Mouse (Mus musculus) intestine, postnatal 0 days (tissue): ENCODE data around the gene Alg14. TPM values are rescaled to one million over a fixed set of nuclear protein-coding genes. Genes with fewer than 3 reads are reported as not detected.

Experiments
- ATAC-seq: fragments of 200-750 bp; cut with Nextera tagmentation; 2 replicates; pipeline ENCODE4 v1.8.0; 2017; ENCODE audit warnings: mild to moderate bottlenecking, moderate TSS enrichment, moderate library complexity
- H3K27ac ChIP-seq: fragments of 300-500 bp; sonication (generic); 2 replicates; pipeline ENCODE4 v1.5.1; 2014; ENCODE audit warnings: mild to moderate bottlenecking, low read depth, low read length, moderate library complexity
- H3K27me3 ChIP-seq: fragments of 300-500 bp; sonication (generic); replicated peaks from 2 replicates; pipeline ENCODE4 v1.6.1; 2014; ENCODE audit warnings: low read length, mixed read lengths; ENCODE audit not compliant: control insufficient read depth, insufficient read depth
- H3K36me3 ChIP-seq: fragments of 300-500 bp; sonication (generic); 2 replicates; pipeline ENCODE4 v1.6.1; 2014; ENCODE audit warnings: mild to moderate bottlenecking, moderate library complexity; ENCODE audit not compliant: control insufficient read depth, insufficient read depth
- H3K4me1 ChIP-seq: fragments of 300-500 bp; sonication (generic); replicated peaks from 2 replicates; pipeline ENCODE4 v1.6.1; 2014; ENCODE audit warnings: antibody characterized with exemption, low read length, mixed read lengths; ENCODE audit not compliant: control insufficient read depth, insufficient read depth
- H3K4me2 ChIP-seq: fragments of 300-500 bp; sonication (generic); replicated peaks from 2 replicates; pipeline ENCODE4 v1.6.1; 2014; ENCODE audit warnings: low read depth, mild to moderate bottlenecking, moderate library complexity
- H3K4me3 ChIP-seq: fragments of 300-500 bp; sonication (generic); 2 replicates; pipeline ENCODE4 v1.5.1; 2014; ENCODE audit warnings: low read depth, low read length
- H3K9ac ChIP-seq: fragments of 300-500 bp; sonication (generic); 2 replicates; pipeline ENCODE4 v1.6.1; 2014; ENCODE audit warnings: mild to moderate bottlenecking, low read depth, low read length
- H3K9me3 ChIP-seq: fragments of 300-500 bp; sonication (generic); 2 replicates; pipeline ENCODE4 v1.6.1; 2016; ENCODE audit warnings: mixed run types; ENCODE audit not compliant: control insufficient read depth
- CTCF ChIP-seq: sonication (generic); IDR thresholded peaks from 2 replicates; pipeline ENCODE4 v1.5.1; 2016; ENCODE audit warnings: low read depth, mild to moderate bottlenecking, control low read depth, antibody characterized with exemption, moderate library complexity
- WGBS: fragments of 180-500 bp; shearing (Covaris S2); extraction: QIAGEN DNeasy Blood & Tissue Kit; methylation state at CpG from one replicate; pipeline ENCODE4 v1.1.7; 2014; 5-methylcytosine and 5-hydroxymethylcytosine counted together
- polyA plus RNA-seq: library from polyadenylated mRNA; unstranded; fragments of >200 nt; fragmentation: Nextera tagmentation; extraction: Ambion mirVana; gene quantifications from 2 replicates; pipeline ENCODE4 v1.2.1, GENCODE M21; 2015

Alg14 gene
- polyA plus RNA-seq, 1 experiment from 2014 or later, result 26.1 TPM

GRCm38 (mm10) chr3:121309429-121309828 lies 17.9 kb downstream of the Alg14 start:
- Histone ChIP-seq H3K4me1 (no peaks in the 10 kb centered on the region), H3K27ac (no peak overlapping the region), H3K9me3 (no peaks in the 10 kb centered on the region), H3K4me2 (no peak overlapping the region), H3K4me3 (no peak overlapping the region), H3K9ac (no peak overlapping the region), H3K27me3 (no peaks in the 10 kb centered on the region), H3K36me3 (no peaks in the 10 kb centered on the region)
- whole genome bisulfite sequencing, result 63% methylated on average over 4 of the region's 4 CpGs
- TF ChIP-seq CTCF, result no peak
- no peak for ATAC-seq

DNA sequence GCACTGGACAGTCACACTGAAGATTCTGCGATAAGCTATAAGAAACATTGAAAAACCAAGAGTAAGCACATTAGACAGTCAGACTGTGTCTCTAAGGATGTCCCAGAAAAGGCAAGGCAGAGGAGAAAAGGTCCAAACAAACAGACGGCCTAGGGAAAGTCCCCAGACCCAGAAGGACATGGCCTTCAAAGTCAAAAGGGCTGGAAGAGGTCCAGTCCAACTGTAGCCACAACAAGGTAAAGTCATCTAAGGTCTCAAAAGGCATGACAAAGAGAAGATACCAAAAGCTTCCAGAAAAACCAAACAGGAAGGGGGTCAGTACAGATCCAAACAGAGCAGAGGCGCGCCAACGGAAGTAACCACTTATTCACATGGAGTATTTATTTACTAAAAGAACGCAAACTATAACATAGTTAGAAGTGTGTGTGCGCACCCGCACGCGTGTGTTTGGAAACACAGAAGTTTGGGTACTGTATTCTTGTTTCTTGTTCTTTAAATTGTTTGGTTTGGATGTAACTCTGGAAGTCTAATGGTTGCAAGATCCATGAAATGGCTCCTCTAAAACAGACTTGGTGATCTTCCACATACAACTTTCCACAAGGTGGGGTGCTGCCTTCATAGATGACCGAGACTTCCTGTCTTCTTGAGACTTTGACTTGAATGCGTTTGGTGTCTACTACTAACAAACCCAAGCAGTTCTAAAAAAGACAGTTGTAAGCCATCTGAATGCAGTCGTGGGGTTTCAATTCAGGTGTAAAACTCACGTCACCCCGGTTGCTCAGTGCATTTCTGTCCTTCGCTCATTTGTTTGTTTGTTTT lies 18.5 kb downstream of the Alg14 start:
- no peaks in the 10 kb centered on the region for H3K27me3 ChIP-seq
- ATAC-seq, result no peak
- H3K4me1 ChIP-seq, result no peaks in the 10 kb centered on the region
- H3K9ac ChIP-seq, result no peak overlapping the region
- WGBS, result 77% methylated on average over 16 of the region's 16 CpGs
- no peak overlapping the region for H3K4me3 ChIP-seq
- peak; percentile 73 for TF ChIP-seq CTCF
- 0 out of 2 replicates have a peak, but pooled peaks cover 3% of the 10 kb centered on the region for H3K36me3 ChIP-seq
- H3K4me2 ChIP-seq, result no peak overlapping the region
- H3K9me3 ChIP-seq, result no peaks in the 10 kb centered on the region
- H3K27ac ChIP-seq, result no peak overlapping the region

GRCm38 (mm10) chr3:121312426-121312825 lies 20.9 kb downstream of the Alg14 start:
- no peak for TF ChIP-seq CTCF
- H3K27me3 ChIP-seq, result no peaks in the 10 kb centered on the region

DNA sequence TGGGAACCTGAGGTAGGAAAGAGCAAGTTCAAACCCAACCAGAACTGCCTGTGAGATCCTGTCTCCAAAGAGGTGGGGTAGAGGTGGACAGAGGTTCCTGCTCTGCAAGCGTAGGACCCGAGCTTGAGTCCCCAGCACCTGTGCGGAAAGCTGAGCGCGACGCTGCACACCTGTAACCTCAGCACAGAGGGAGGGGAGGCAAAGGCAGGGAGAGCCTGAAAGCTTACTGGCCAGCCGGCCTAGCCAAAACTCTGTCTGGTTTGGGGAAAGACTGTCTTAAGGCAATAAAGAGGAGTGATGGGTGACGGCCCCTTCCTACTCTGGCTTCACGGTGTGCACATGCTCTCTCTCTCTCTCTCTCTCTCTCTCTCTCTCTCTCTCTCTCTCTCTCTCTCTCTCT lies 21.4 kb downstream of the Alg14 start:
- Histone ChIP-seq H3K4me3 (no peak overlapping the region), H3K36me3 (peaks cover 7% of the 10 kb centered on the region; the same call in 1 of the 2 replicates), H3K9me3 (no peaks in the 10 kb centered on the region), H3K4me2 (no peak overlapping the region), H3K27me3 (no peaks in the 10 kb centered on the region), H3K4me1 (no peaks in the 10 kb centered on the region), H3K9ac (no peak overlapping the region), H3K27ac (no peak overlapping the region)
- no peak for TF ChIP-seq CTCF
- WGBS, result 76% methylated on average over 9 of the region's 9 CpGs
- ATAC-seq, result no peak

More at GRCm38 (mm10) chr3:121312426-121312825, 20.9 kb downstream of the Alg14 start:
- WGBS, result 76% methylated on average over 6 of the region's 6 CpGs
- H3K27ac ChIP-seq, result no peak overlapping the region
- H3K4me1 ChIP-seq, result no peaks in the 10 kb centered on the region
- H3K9ac ChIP-seq, result no peak overlapping the region
- ATAC-seq, result no peak
- H3K4me2 ChIP-seq, result no peak overlapping the region
- no peaks in the 10 kb centered on the region for H3K9me3 ChIP-seq
- no peak overlapping the region for H3K4me3 ChIP-seq
- peaks cover 7% of the 10 kb centered on the region; the same call in 1 of the 2 replicates for H3K36me3 ChIP-seq

DNA sequence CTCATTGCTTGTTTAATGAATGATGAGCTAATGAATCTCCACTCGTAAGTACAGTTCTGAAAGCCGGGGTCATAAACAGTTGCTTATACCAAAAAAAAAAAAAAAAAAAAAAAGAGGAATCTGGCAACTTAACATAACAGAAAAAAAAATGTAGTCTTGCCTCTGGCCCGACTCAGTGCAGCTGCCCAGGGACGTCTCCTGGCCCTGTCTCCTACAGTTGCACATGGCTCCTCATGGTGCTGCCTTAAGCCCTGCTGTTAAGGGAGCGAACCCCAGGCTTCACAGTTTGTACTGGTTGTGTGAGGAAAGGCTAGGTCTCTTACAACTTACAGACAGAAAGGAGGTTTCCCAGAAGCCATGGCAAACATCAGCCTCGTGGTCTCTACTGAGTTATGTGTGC lies 22.6 kb downstream of the Alg14 start:
- TF ChIP-seq CTCF, result no peak
- Histone ChIP-seq H3K27ac (no peak overlapping the region), H3K4me3 (no peak overlapping the region), H3K9me3 (no peaks in the 10 kb centered on the region), H3K4me1 (no peaks in the 10 kb centered on the region), H3K36me3 (peaks cover 7% of the 10 kb centered on the region; the same call in 1 of the 2 replicates), H3K9ac (no peak overlapping the region), H3K27me3 (no peaks in the 10 kb centered on the region), H3K4me2 (no peak overlapping the region)
- 64% methylated on average over 6 of the region's 6 CpGs for WGBS
- no peak for ATAC-seq

GRCm38 (mm10) chr3:121315498-121315897 lies 23.9 kb downstream of the Alg14 start:
- no peaks in the 10 kb centered on the region for H3K27me3 ChIP-seq
- no peak for TF ChIP-seq CTCF
- H3K36me3 ChIP-seq, result peaks cover 13% of the 10 kb centered on the region; the same call in 1 of the 2 replicates
- H3K27ac ChIP-seq, result no peak overlapping the region
- no peak for ATAC-seq
- H3K4me2 ChIP-seq, result no peak overlapping the region
- H3K4me3 ChIP-seq, result no peak overlapping the region
- H3K9ac ChIP-seq, result no peak overlapping the region
- no peaks in the 10 kb centered on the region for H3K4me1 ChIP-seq
- 95% methylated on average over 7 of the region's 7 CpGs for WGBS
- H3K9me3 ChIP-seq, result no peaks in the 10 kb centered on the region
